Mouse (Mus musculus) limb, embryonic 13.5 days (tissue): ENCODE measurements around the gene Pak2. TPM values are rescaled to one million over a fixed set of nuclear protein-coding genes. Genes with fewer than 3 reads are reported as not detected.

Source experiments
- ATAC-seq: fragments of 200-750 bp; cut with Nextera tagmentation; 2 replicates; pipeline ENCODE4 v1.8.0; 2017; ENCODE audit warnings: low read depth, moderate number of reproducible peaks, moderate TSS enrichment; ENCODE audit not compliant: low FRiP score
- H3K27ac ChIP-seq: fragments of 300-500 bp; sonication (generic); 2 replicates; pipeline ENCODE4 v1.5.1; 2015; ENCODE audit warnings: inconsistent platforms, mild to moderate bottlenecking, moderate library complexity
- H3K27me3 ChIP-seq: fragments of 300-500 bp; sonication (generic); 2 replicates; pipeline ENCODE4 v1.6.1; 2015; ENCODE audit warnings: mild to moderate bottlenecking, inconsistent platforms
- H3K36me3 ChIP-seq: fragments of 300-500 bp; sonication (generic); 2 replicates; pipeline ENCODE4 v1.6.1; 2015; ENCODE audit warnings: inconsistent platforms, mild to moderate bottlenecking, moderate library complexity
- H3K4me1 ChIP-seq: fragments of 300-500 bp; sonication (generic); 2 replicates; pipeline ENCODE4 v1.6.1; 2015; ENCODE audit warnings: inconsistent platforms
- H3K4me2 ChIP-seq: fragments of 300-500 bp; sonication (generic); replicated peaks from 2 replicates; pipeline ENCODE4 v1.6.1; 2015; ENCODE audit warnings: inconsistent platforms, mild to moderate bottlenecking, moderate library complexity
- H3K4me3 ChIP-seq: fragments of 300-500 bp; sonication (generic); 2 replicates; pipeline ENCODE4 v1.5.1; 2015; ENCODE audit warnings: moderate library complexity, mild to moderate bottlenecking, inconsistent platforms
- H3K9ac ChIP-seq: fragments of 300-500 bp; sonication (generic); 2 replicates; pipeline ENCODE4 v1.6.1; 2015; ENCODE audit warnings: mild to moderate bottlenecking, inconsistent platforms
- H3K9me3 ChIP-seq: fragments of 300-500 bp; sonication (generic); 2 replicates; pipeline ENCODE4 v1.6.1; 2016; ENCODE audit warnings: inconsistent platforms
- WGBS: fragments of 180-500 bp; shearing (Covaris S2); methylation state at CpG from one replicate; pipeline ENCODE4 v1.1.7; 2015; 5-methylcytosine and 5-hydroxymethylcytosine counted together
- polyA plus RNA-seq: library from polyadenylated mRNA; unstranded; fragments of >200 nt; fragmentation: Nextera tagmentation; extraction: Ambion mirVana; gene quantifications from 2 replicates; pipeline ENCODE4 v1.2.1, GENCODE M21; 2015

The Pak2 gene
- 30.0 and 32.3 TPM in 2 replicates for polyA plus RNA-seq

GRCm38 (mm10) chr16:32078991-32079511 lies at the start of gene Pak2:
Pak2 (minus strand) TSS chr16:32079342.
- H3K27ac ChIP-seq: peak within 1 kb of the TSS; percentile 96
- peak within 1 kb of the TSS; percentile 97 for H3K4me3 ChIP-seq
- peak within 1 kb of the TSS; percentile 78 for H3K4me2 ChIP-seq
- H3K9me3 ChIP-seq: no peaks in the 10 kb centered on the region
- H3K36me3 ChIP-seq: peaks cover 8% of the 10 kb centered on the region
- H3K27me3 ChIP-seq: no peaks in the 10 kb centered on the region
- WGBS: 1% methylated on average over 30 of the region's 60 CpGs
- peak; percentile 95 for ATAC-seq
- H3K4me1 ChIP-seq: peaks cover 21% of the 10 kb centered on the region
- peak within 1 kb of the TSS; percentile 98 for H3K9ac ChIP-seq

GRCm38 (mm10) chr16:32127046-32127445 lies 47.9 kb upstream of the Pak2 start:
- Histone ChIP-seq H3K27me3 (no peaks in the 10 kb centered on the region), H3K9ac (no peak overlapping the region), H3K36me3 (no peaks in the 10 kb centered on the region), H3K27ac (no peak overlapping the region; the same call in 1 of the 2 replicates), H3K4me2 (no peak overlapping the region), H3K9me3 (no peaks in the 10 kb centered on the region), H3K4me1 (no peaks in the 10 kb centered on the region), H3K4me3 (no peak overlapping the region)
- ATAC-seq: no peak
- WGBS: 86% methylated on average over 4 of the region's 4 CpGs

GRCm38 (mm10) chr16:32125364-32125763 lies 46.2 kb upstream of the Pak2 start:
- no peak for ATAC-seq
- H3K4me2 ChIP-seq: no peak overlapping the region
- no peaks in the 10 kb centered on the region for H3K4me1 ChIP-seq
- no peak overlapping the region for H3K9ac ChIP-seq
- no peaks in the 10 kb centered on the region for H3K27me3 ChIP-seq
- 87% methylated on average over 3 of the region's 3 CpGs for WGBS
- H3K9me3 ChIP-seq: no peaks in the 10 kb centered on the region
- H3K27ac ChIP-seq: no peak overlapping the region
- H3K4me3 ChIP-seq: no peak overlapping the region
- H3K36me3 ChIP-seq: no peaks in the 10 kb centered on the region

GRCm38 (mm10) chr16:32124444-32125335 lies 45.5 kb upstream of the Pak2 start:
- 74% methylated on average over 17 of the region's 17 CpGs for WGBS
- no peak overlapping the region for H3K9ac ChIP-seq
- H3K9me3 ChIP-seq: no peaks in the 10 kb centered on the region
- H3K4me2 ChIP-seq: no peak overlapping the region
- no peak for ATAC-seq
- no peaks in the 10 kb centered on the region for H3K27me3 ChIP-seq
- H3K4me1 ChIP-seq: no peaks in the 10 kb centered on the region
- no peaks in the 10 kb centered on the region for H3K36me3 ChIP-seq
- H3K4me3 ChIP-seq: no peak overlapping the region
- no peak overlapping the region for H3K27ac ChIP-seq

- Histone ChIP-seq H3K4me1 (no peaks in the 10 kb centered on the region), H3K4me2 (no peak overlapping the region), H3K4me3 (no peak overlapping the region), H3K27me3 (no peaks in the 10 kb centered on the region), H3K9ac (no peak overlapping the region), H3K36me3 (no peaks in the 10 kb centered on the region), H3K9me3 (no peaks in the 10 kb centered on the region), H3K27ac (no peak overlapping the region)
- no peak for ATAC-seq
- WGBS: 89% methylated on average over 7 of the region's 7 CpGs
Measured at GRCm38 (mm10) chr16:32124020-32124419, 44.9 kb upstream of the Pak2 start.

- H3K36me3 ChIP-seq: no peaks in the 10 kb centered on the region
- H3K4me1 ChIP-seq: no peaks in the 10 kb centered on the region
- no peak overlapping the region for H3K27ac ChIP-seq
- H3K4me3 ChIP-seq: no peak overlapping the region
- H3K9me3 ChIP-seq: no peaks in the 10 kb centered on the region
- H3K9ac ChIP-seq: no peak overlapping the region
- no peak for ATAC-seq
- H3K27me3 ChIP-seq: no peaks in the 10 kb centered on the region
- 76% methylated on average over 3 of the region's 3 CpGs for WGBS
- no peak overlapping the region for H3K4me2 ChIP-seq
Measured at GRCm38 (mm10) chr16:32120454-32120853, 41.3 kb upstream of the Pak2 start.

GRCm38 (mm10) chr16:32116186-32116585 lies 37.0 kb upstream of the Pak2 start:
- Histone ChIP-seq H3K9ac (no peak overlapping the region), H3K4me1 (no peaks in the 10 kb centered on the region), H3K4me2 (no peak overlapping the region), H3K27ac (no peak overlapping the region), H3K36me3 (no peaks in the 10 kb centered on the region), H3K4me3 (no peak overlapping the region), H3K9me3 (no peaks in the 10 kb centered on the region), H3K27me3 (no peaks in the 10 kb centered on the region)
- ATAC-seq: no peak
- WGBS: 50% methylated on average over 5 of the region's 5 CpGs

GRCm38 (mm10) chr16:32115781-32116180 lies 36.6 kb upstream of the Pak2 start:
- Histone ChIP-seq H3K36me3 (peaks cover 1% of the 10 kb centered on the region; the same call in 1 of the 2 replicates), H3K9me3 (no peaks in the 10 kb centered on the region), H3K27ac (no peak overlapping the region), H3K4me3 (no peak overlapping the region), H3K27me3 (no peaks in the 10 kb centered on the region), H3K4me2 (no peak overlapping the region), H3K4me1 (no peaks in the 10 kb centered on the region), H3K9ac (no peak overlapping the region)
- no peak for ATAC-seq
- WGBS: 63% methylated on average over 6 of the region's 6 CpGs

- Histone ChIP-seq H3K9ac (no peak overlapping the region), H3K4me2 (peak overlapping the region; percentile 28; the same call in 1 of the 2 replicates), H3K27ac (no peak overlapping the region)
Measured at GRCm38 (mm10) chr16:32114968-32115695, 36.0 kb upstream of the Pak2 start.

GRCm38 (mm10) chr16:32114406-32114805 lies 35.3 kb upstream of the Pak2 start:
- Histone ChIP-seq H3K4me1 (no peaks in the 10 kb centered on the region), H3K36me3 (peaks cover 11% of the 10 kb centered on the region; the same call in 1 of the 2 replicates), H3K27me3 (no peaks in the 10 kb centered on the region), H3K9ac (no peak overlapping the region), H3K27ac (no peak overlapping the region), H3K4me3 (no peak overlapping the region), H3K9me3 (no peaks in the 10 kb centered on the region), H3K4me2 (no peak overlapping the region)
- no peak for ATAC-seq
- WGBS: 85% methylated on average over 10 of the region's 10 CpGs

More at GRCm38 (mm10) chr16:32114968-32115695, 36.0 kb upstream of the Pak2 start:
- Histone ChIP-seq H3K4me1 (no peaks in the 10 kb centered on the region), H3K36me3 (peaks cover 8% of the 10 kb centered on the region; the same call in 1 of the 2 replicates), H3K4me3 (no peak overlapping the region), H3K27me3 (no peaks in the 10 kb centered on the region), H3K9me3 (no peaks in the 10 kb centered on the region)
- no peak for ATAC-seq
- WGBS: 17% methylated on average over 15 of the region's 15 CpGs

- no peak overlapping the region; the same call in 1 of the 2 replicates for H3K27ac ChIP-seq
- H3K4me1 ChIP-seq: no peaks in the 10 kb centered on the region
- H3K27me3 ChIP-seq: no peaks in the 10 kb centered on the region
- H3K9ac ChIP-seq: no peak overlapping the region
- H3K4me2 ChIP-seq: no peak overlapping the region
- no peak overlapping the region for H3K4me3 ChIP-seq
- ATAC-seq: no peak
- no peaks in the 10 kb centered on the region for H3K9me3 ChIP-seq
- 66% methylated on average over 23 of the region's 23 CpGs for WGBS
- peaks cover 16% of the 10 kb centered on the region; the same call in 1 of the 2 replicates for H3K36me3 ChIP-seq
Measured at GRCm38 (mm10) chr16:32113541-32114218, 34.5 kb upstream of the Pak2 start.
